Mouse (Mus musculus) ovary, postnatal 14 days (tissue): ENCODE data around the gene Gm49361.
A peak's percentile ranks its signal among the peaks of the same experiment; 100 is the strongest.

ENCODE experiments used
- DNase-seq: peaks from one replicate; pipeline ENCODE4 v3.0.0; 2022; ENCODE audit warnings: low spot score

Gm49361 gene

GRCm38 (mm10) chr14:57729975-57730499, 15.9 kb downstream of the Gm49361 start:
- DNase-seq: no peak

GRCm38 (mm10) chr14:57729364-57729763, 16.5 kb downstream of the Gm49361 start:
- no peak for DNase-seq

GRCm38 (mm10) chr14:57726172-57726571, 19.7 kb downstream of the Gm49361 start:
- DNase-seq: no peak

GRCm38 (mm10) chr14:57724473-57724872, 21.4 kb downstream of the Gm49361 start:
- no peak for DNase-seq

- no peak for DNase-seq
Measured at GRCm38 (mm10) chr14:57718245-57718644, 27.7 kb downstream of the Gm49361 start.

GRCm38 (mm10) chr14:57716601-57717245, 29.2 kb downstream of the Gm49361 start:
- no peak for DNase-seq

GRCm38 (mm10) chr14:57712884-57713283, 33.0 kb downstream of the Gm49361 start:
- DNase-seq: no peak

- no peak for DNase-seq
Measured at GRCm38 (mm10) chr14:57711059-57711458, 34.8 kb downstream of the Gm49361 start.

- DNase-seq: no peak
Measured at GRCm38 (mm10) chr14:57709171-57709570, 36.7 kb downstream of the Gm49361 start.

- DNase-seq: peak; percentile 27
Measured at GRCm38 (mm10) chr14:57708580-57708979, 37.3 kb downstream of the Gm49361 start.

- DNase-seq: peak; percentile 41
Measured at GRCm38 (mm10) chr14:57707100-57707893, 38.6 kb downstream of the Gm49361 start.

- DNase-seq: no peak
Measured at GRCm38 (mm10) chr14:57706760-57707099, 39.2 kb downstream of the Gm49361 start.

- DNase-seq: no peak
Measured at GRCm38 (mm10) chr14:57705759-57706158, 40.1 kb downstream of the Gm49361 start.

GRCm38 (mm10) chr14:57705075-57705474, 40.8 kb downstream of the Gm49361 start:
- no peak for DNase-seq

GRCm38 (mm10) chr14:57701915-57702477, 43.9 kb downstream of the Gm49361 start:
- no peak for DNase-seq

- no peak for DNase-seq
Measured at GRCm38 (mm10) chr14:57699461-57699970, 46.4 kb downstream of the Gm49361 start.

- DNase-seq: no peak
Measured at GRCm38 (mm10) chr14:57699016-57699415, 46.9 kb downstream of the Gm49361 start.

- DNase-seq: no peak
Measured at GRCm38 (mm10) chr14:57696066-57696465, 49.8 kb downstream of the Gm49361 start.

- no peak for DNase-seq
Measured at GRCm38 (mm10) chr14:57695550-57695949, 50.4 kb downstream of the Gm49361 start.

GRCm38 (mm10) chr14:57694246-57694645, 51.7 kb downstream of the Gm49361 start:
- DNase-seq: no peak

GRCm38 (mm10) chr14:57692517-57693130, 53.3 kb downstream of the Gm49361 start:
- DNase-seq: no peak

GRCm38 (mm10) chr14:57691316-57691715, 54.6 kb downstream of the Gm49361 start:
- DNase-seq: no peak
